Mouse (Mus musculus) MEL (cell line): ENCODE measurements around the gene Kif26b. TPM values are rescaled to one million over a fixed set of nuclear protein-coding genes. Genes with fewer than 3 reads are reported as not detected.

Experiments
- DNase-seq: peaks from one replicate; pipeline ENCODE4 v3.0.0; 2011; ENCODE audit warnings: low read depth, low spot score
- H3K27ac ChIP-seq: 2 replicates; pipeline ENCODE4 v1.5.1; 2012; ENCODE audit warnings: low read depth, mild to moderate bottlenecking, control low read depth, low read length, moderate library complexity; ENCODE audit not compliant: control insufficient read depth
- H3K27me3 ChIP-seq, 2 experiments: fragments of 150-350 bp in 1 of 2; sonication (generic) in 1 of 2; 2 replicates each; pipeline ENCODE4 v1.6.1; 2012; ENCODE audit warnings: low read length in 2 of 2, mild to moderate bottlenecking in 2 of 2, improper control_type of control experiment in 1 of 2, moderate library complexity in 1 of 2; ENCODE audit not compliant: insufficient read depth in 2 of 2, control insufficient read depth in 1 of 2
- H3K36me3 ChIP-seq, 2 experiments: 2 replicates each; pipeline ENCODE4 v1.6.1; 2012 to 2014; ENCODE audit warnings: low read length in 2 of 2, improper control_type of control experiment in 1 of 2, inconsistent platforms in 1 of 2, mild to moderate bottlenecking in 1 of 2; ENCODE audit not compliant: insufficient read depth in 2 of 2, control insufficient read depth in 1 of 2
- H3K4me1 ChIP-seq, 2 experiments: fragments of 150-350 bp in 1 of 2; sonication (generic) in 1 of 2; 2 replicates each; pipeline ENCODE4 v1.6.1; 2012; ENCODE audit warnings: low read length in 2 of 2, improper control_type of control experiment in 1 of 2, mild to moderate bottlenecking in 1 of 2; ENCODE audit not compliant: insufficient read depth in 2 of 2, control insufficient read depth in 1 of 2
- H3K4me3 ChIP-seq, 2 experiments: fragments of 150-350 bp in 1 of 2; sonication (generic) in 1 of 2; 2 replicates each; pipeline ENCODE4 v1.5.1; 2012; ENCODE audit warnings: low read depth in 2 of 2, low read length in 2 of 2, mild to moderate bottlenecking in 2 of 2, moderate library complexity in 2 of 2, control low read depth in 1 of 2, improper control_type of control experiment in 1 of 2; ENCODE audit not compliant: control insufficient read depth in 1 of 2, insufficient read depth in 1 of 2
- H3K79me2 ChIP-seq: 2 replicates; pipeline ENCODE4 v1.6.1; 2012; ENCODE audit warnings: mild to moderate bottlenecking, low read length, moderate library complexity; ENCODE audit not compliant: control insufficient read depth, poor library complexity, insufficient read depth
- H3K9ac ChIP-seq: 2 replicates; pipeline ENCODE4 v1.6.1; 2012; ENCODE audit warnings: low read depth, mild to moderate bottlenecking, control low read depth, low read length, moderate library complexity; ENCODE audit not compliant: control insufficient read depth, poor library complexity, severe bottlenecking
- H3K9me3 ChIP-seq: fragments of 150-350 bp; sonication (generic); replicated peaks from 2 replicates; pipeline ENCODE4 v1.6.1; 2012; ENCODE audit warnings: mild to moderate bottlenecking, low read length, improper control_type of control experiment, moderate library complexity; ENCODE audit not compliant: insufficient read depth
- BHLHE40 ChIP-seq: IDR thresholded peaks from 2 replicates; pipeline ENCODE4 v1.6.1; 2012; ENCODE audit warnings: low read depth, mild to moderate bottlenecking, inconsistent platforms, low read length, improper control_type of control experiment, borderline replicate concordance
- CTCF ChIP-seq, 3 experiments: IDR thresholded peaks in 2 of 3; conservative IDR thresholded peaks in 1 of 3; 2 replicates each; pipeline ENCODE4 v1.5.1; 2011 to 2012; ENCODE audit warnings: low read length in 3 of 3, low read depth in 2 of 3, mild to moderate bottlenecking in 2 of 3, improper control_type of control experiment in 1 of 3, inconsistent platforms in 1 of 3, mixed read lengths in 1 of 3, moderate library complexity in 1 of 3; ENCODE audit not compliant: control insufficient read depth in 1 of 3, insufficient read depth in 1 of 3, poor library complexity in 1 of 3, severe bottlenecking in 1 of 3
- E2F4 ChIP-seq: IDR thresholded peaks from 2 replicates; pipeline ENCODE4 v1.6.1; 2011; ENCODE audit warnings: low read depth, low read length, improper control_type of control experiment, borderline replicate concordance
- ELF1 ChIP-seq: IDR thresholded peaks from 2 replicates; pipeline ENCODE4 v1.6.1; 2014; ENCODE audit warnings: low read depth, mild to moderate bottlenecking, inconsistent platforms, low read length, improper control_type of control experiment, moderate library complexity
- GABPA ChIP-seq: IDR thresholded peaks from 2 replicates; pipeline ENCODE4 v1.6.1; 2012; ENCODE audit warnings: low read depth, mild to moderate bottlenecking, inconsistent platforms, low read length, improper control_type of control experiment, moderate library complexity
- GATA1 ChIP-seq: IDR thresholded peaks from 2 replicates; pipeline ENCODE4 v1.6.1; 2011; ENCODE audit warnings: low read depth, low read length, improper control_type of control experiment
- HCFC1 ChIP-seq: IDR thresholded peaks from 2 replicates; pipeline ENCODE4 v1.6.1; 2012; ENCODE audit warnings: low read depth, mild to moderate bottlenecking, inconsistent platforms, low read length, improper control_type of control experiment, moderate library complexity
- JUND ChIP-seq: IDR thresholded peaks from 2 replicates; pipeline ENCODE4 v1.6.1; 2011; ENCODE audit warnings: low read depth, mild to moderate bottlenecking, improper control_type of control experiment, low read length
- MAX ChIP-seq: IDR thresholded peaks from 2 replicates; pipeline ENCODE4 v1.6.1; 2011; ENCODE audit warnings: low read length, improper control_type of control experiment
- MAZ ChIP-seq: IDR thresholded peaks from 2 replicates; pipeline ENCODE4 v1.6.1; 2012; ENCODE audit warnings: low read depth, mild to moderate bottlenecking, inconsistent platforms, low read length, improper control_type of control experiment
- MYB ChIP-seq: IDR thresholded peaks from 2 replicates; pipeline ENCODE4 v1.6.1; 2011; ENCODE audit warnings: mild to moderate bottlenecking, low read depth, low read length, improper control_type of control experiment
- NELFE ChIP-seq: IDR thresholded peaks from 2 replicates; pipeline ENCODE4 v1.6.1; 2011; ENCODE audit warnings: low read depth, low read length, improper control_type of control experiment
- NRF1 ChIP-seq: IDR thresholded peaks from 2 replicates; pipeline ENCODE4 v1.6.1; 2014; ENCODE audit warnings: low read depth, mild to moderate bottlenecking, inconsistent platforms, low read length, improper control_type of control experiment, moderate library complexity; ENCODE audit not compliant: poor library complexity, insufficient read depth, severe bottlenecking
- POLR2A ChIP-seq, 2 experiments: IDR thresholded peaks; 2 replicates each; pipeline ENCODE4 v1.6.1; 2011 to 2012; ENCODE audit warnings: low read length in 2 of 2, mild to moderate bottlenecking in 2 of 2, control low read depth in 1 of 2, improper control_type of control experiment in 1 of 2, low read depth in 1 of 2, moderate library complexity in 1 of 2; ENCODE audit not compliant: control insufficient read depth in 1 of 2, insufficient read depth in 1 of 2, poor library complexity in 1 of 2
- POLR2AphosphoS5 ChIP-seq: IDR thresholded peaks from 2 replicates; pipeline ENCODE4 v1.6.1; 2012; ENCODE audit warnings: low read depth, borderline replicate concordance, mild to moderate bottlenecking, inconsistent platforms, low read length, moderate library complexity, mixed read lengths
- RAD21 ChIP-seq: IDR thresholded peaks from 2 replicates; pipeline ENCODE4 v1.6.1; 2011; ENCODE audit warnings: mild to moderate bottlenecking, low read depth, low read length, improper control_type of control experiment
- RCOR1 ChIP-seq: IDR thresholded peaks from 2 replicates; pipeline ENCODE4 v1.6.1; 2012; ENCODE audit warnings: low read depth, mild to moderate bottlenecking, inconsistent platforms, low read length, improper control_type of control experiment
- SMC3 ChIP-seq: IDR thresholded peaks from 2 replicates; pipeline ENCODE4 v1.6.1; 2011; ENCODE audit warnings: low read depth, low read length, improper control_type of control experiment
- USF2 ChIP-seq, 2 experiments: IDR thresholded peaks; 2 replicates each; pipeline ENCODE4 v1.6.1; 2011 to 2012; ENCODE audit warnings: improper control_type of control experiment in 2 of 2, low read length in 2 of 2, borderline replicate concordance in 1 of 2, inconsistent platforms in 1 of 2, low read depth in 1 of 2, mild to moderate bottlenecking in 1 of 2; ENCODE audit not compliant: insufficient read depth in 1 of 2
- ZKSCAN1 ChIP-seq: IDR thresholded peaks from 2 replicates; pipeline ENCODE4 v1.6.1; 2012; ENCODE audit warnings: low read depth, mild to moderate bottlenecking, inconsistent platforms, low read length, improper control_type of control experiment, moderate library complexity
- ZMIZ1 ChIP-seq: IDR thresholded peaks from 2 replicates; pipeline ENCODE4 v1.6.1; 2012; ENCODE audit warnings: low read depth, mild to moderate bottlenecking, inconsistent platforms, low read length, improper control_type of control experiment, moderate library complexity
- polyA plus RNA-seq, 2 experiments: library from polyadenylated mRNA; stranded (reverse) in 1 of 2; unstranded in 1 of 2; fragments of >175 nt in 1 of 2; fragments of >200 nt in 1 of 2; gene quantifications; 2 replicates each; pipeline versions ENCODE4 v1.2.1 to v1.2.4; 2012; ENCODE audit warnings: low replicate concordance in 2 of 2, low read depth in 1 of 2; ENCODE audit not compliant: insufficient read length in 2 of 2, insufficient read depth in 1 of 2, missing spikeins in 1 of 2
- total RNA-seq: library from RNA; depleted of rRNA; stranded (reverse); fragments of 300-350 nt; gene quantifications from 2 replicates; pipeline ENCODE4 v1.2.3, GENCODE M21; 2012

Kif26b gene
- total and polyA plus RNA-seq, 3 experiments = 0.08 to 0.50 TPM; not detected in 1

GRCm38 (mm10) chr1:178748617-178749016 is 219.7 kb downstream of the Kif26b start:
- TF ChIP-seq CTCF (IDR thresholded peaks at IDR 0.05 in 2 of 3, conservative IDR thresholded peaks at IDR 0.05 in 1 of 3; ENCODE audit: control insufficient read depth in 1 of 3, insufficient read depth in 1 of 3, low read depth in 2 of 3, low read length in 3 of 3, poor library complexity in 1 of 3, severe bottlenecking in 1 of 3) (peak; percentile 32 to 49 (median 48); a peak in 4 of 6 replicates), E2F4 (no peak), SMC3 (peak; percentile 56), POLR2AphosphoS5 (no peak), GATA1 (no peak), RAD21 (peak; percentile 43)
- TF ChIP-seq, all 39 proteins: peak for 3
- Histone ChIP-seq H3K4me1 (peaks cover under 1 to 3% of the 10 kb centered on the region in 2 experiments; a peak in 3 of 4 replicates), H3K79me2 (no peaks in the 10 kb centered on the region), H3K36me3 (peaks cover 0 to 6% of the 10 kb centered on the region in 2 experiments; a peak in 2 of 4 replicates), H3K27me3 (no peaks in the 10 kb centered on the region), H3K27ac (no peak overlapping the region), H3K9me3 (no peaks in the 10 kb centered on the region), H3K4me3 (no peak overlapping the region), H3K9ac (no peak overlapping the region)
- DNase-seq = peak; percentile 36

DNA sequence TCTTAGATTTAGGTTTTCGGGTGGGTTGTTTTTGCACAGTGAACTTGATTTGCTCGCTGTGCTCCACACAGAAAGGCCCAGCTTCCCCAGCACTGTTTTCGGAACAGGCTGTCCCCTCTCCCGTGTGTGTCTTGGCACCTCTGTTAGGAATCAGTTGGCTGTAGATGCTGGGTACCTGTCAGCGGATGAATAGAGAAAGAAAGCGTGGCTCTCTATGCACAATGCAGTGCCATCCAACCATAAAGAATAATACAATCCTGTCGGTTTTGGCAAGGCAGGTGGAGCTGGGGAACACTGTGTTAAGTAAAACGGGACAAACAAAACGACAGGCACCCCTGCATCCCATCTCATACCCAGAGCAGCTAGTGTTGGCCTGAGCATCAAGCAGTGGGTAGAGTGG is 220.9 kb downstream of the Kif26b start:
- DNase-seq = no peak
- TF ChIP-seq ZKSCAN1 (no peak), USF2 (IDR thresholded peaks at IDR 0.05; ENCODE audit: borderline replicate concordance in 1 of 2, insufficient read depth in 1 of 2, low read depth in 1 of 2, low read length in 2 of 2) (no peak), RCOR1 (no peak), NRF1 (no peak), BHLHE40 (no peak), SMC3 (no peak), MAX (no peak), ZMIZ1 (no peak), RAD21 (no peak), CTCF (IDR thresholded peaks at IDR 0.05 in 2 of 3, conservative IDR thresholded peaks at IDR 0.05 in 1 of 3; ENCODE audit: control insufficient read depth in 1 of 3, insufficient read depth in 1 of 3, low read depth in 2 of 3, low read length in 3 of 3, poor library complexity in 1 of 3, severe bottlenecking in 1 of 3) (no peak), HCFC1 (no peak), MYB (no peak), ELF1 (no peak), NELFE (no peak), JUND (no peak), POLR2A (IDR thresholded peaks at IDR 0.05; ENCODE audit: control insufficient read depth in 1 of 2, insufficient read depth in 1 of 2, low read depth in 1 of 2, low read length in 2 of 2, poor library complexity in 1 of 2) (no peak), GABPA (no peak), GATA1 (no peak), MAZ (no peak)
- H3K4me3 ChIP-seq = no peak overlapping the region
- no peaks in the 10 kb centered on the region for H3K9me3 ChIP-seq
- no peaks in the 10 kb centered on the region for H3K36me3 ChIP-seq
- H3K27me3 ChIP-seq = no peaks in the 10 kb centered on the region
- H3K79me2 ChIP-seq = no peaks in the 10 kb centered on the region
- no peak overlapping the region for H3K27ac ChIP-seq
- no peaks in the 10 kb centered on the region for H3K4me1 ChIP-seq
- no peak overlapping the region for H3K9ac ChIP-seq
